Mouse (Mus musculus) heart, postnatal 0 days (tissue): ENCODE data around the gene Mpo.

Experiments used
- CTCF ChIP-seq: IDR thresholded peaks from 2 replicates; pipeline ENCODE4 v1.5.1; 2016; ENCODE audit warnings: antibody characterized with exemption, control low read depth, low read depth
- EP300 ChIP-seq: IDR thresholded peaks from 2 replicates; pipeline ENCODE4 v1.6.1; 2016; ENCODE audit warnings: antibody characterized with exemption, low read depth

DNA sequence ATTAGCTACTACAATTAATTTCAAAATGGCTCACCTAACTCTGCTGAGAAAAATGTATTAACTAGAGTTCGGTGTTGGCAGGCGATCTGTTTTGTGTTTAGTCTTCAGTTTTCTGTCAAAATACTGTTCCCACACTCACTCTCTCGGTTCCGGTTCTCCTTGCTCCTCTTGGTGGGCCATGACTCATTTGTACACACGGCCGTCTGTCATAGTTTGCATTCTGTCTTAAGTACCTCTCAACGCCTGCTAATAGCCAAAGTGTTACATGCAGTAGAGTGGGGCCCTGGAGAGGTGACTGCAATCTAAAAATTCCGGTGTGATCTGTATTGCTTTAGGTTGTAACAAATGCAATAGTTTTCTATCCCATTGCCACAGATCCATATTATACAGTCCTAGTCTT, 47.3 kb downstream of the Mpo start:
- no peak for TF ChIP-seq CTCF
- TF ChIP-seq EP300 = no peak
